In genomic region chr10:8898831-8899511, GRCm38 (mm10) we compare ENCODE assay signal across 13 mouse cellular contexts. TPM values are rescaled to one million over a fixed set of nuclear protein-coding genes. Genes with fewer than 3 reads are reported as not detected.
DNase-seq lines count a peak whose midpoint lies in the region; ATAC-seq and TF ChIP-seq lines count a peak whose summit lies in the region.
"Had no signal": no experiment of that assay in that cellular context is flagged by ENCODE, and none has a peak within 500 bp of the region (broad histone marks: within the 10 kb centered on the region; RNA-seq: fewer than 3 reads in every experiment).

No protein-coding gene starts in this region.

- 0 out of 2 replicates have a peak overlapping the region, but pooled peaks have one; percentile 26 for H3K27ac ChIP-seq in midbrain, postnatal 0 days (ENCODE audit: low read depth, low read length)
- no peak overlapping the region for H3K27ac ChIP-seq in midbrain, embryonic 10.5 days (replicated peaks)
- H3K27ac ChIP-seq in intestine, embryonic 16.5 days (ENCODE audit: low read length) = peak overlapping the region; percentile 40; the same call in 1 of the 2 replicates
- H3K27ac ChIP-seq: limb, embryonic 13.5 days had no signal

- H3K9me3 ChIP-seq in midbrain, postnatal 0 days (ENCODE audit: low read length) = no peaks in the 10 kb centered on the region
- no peaks in the 10 kb centered on the region for H3K9me3 ChIP-seq in midbrain, embryonic 10.5 days (replicated peaks)
- peaks cover 4% of the 10 kb centered on the region; the same call in 1 of the 2 replicates for H3K9me3 ChIP-seq in intestine, embryonic 16.5 days (ENCODE audit: control insufficient read depth, low read length)
- H3K9me3 ChIP-seq: limb, embryonic 13.5 days had no signal

- H3K9ac ChIP-seq in midbrain, postnatal 0 days (replicated peaks; ENCODE audit: low read length, poor library complexity, severe bottlenecking) = no peak overlapping the region
- H3K9ac ChIP-seq in intestine, embryonic 16.5 days (ENCODE audit: low read depth, low read length) = no peak overlapping the region
- H3K9ac ChIP-seq: limb, embryonic 13.5 days; lung, embryonic 14.5 days had no signal

- no peaks in the 10 kb centered on the region for H3K27me3 ChIP-seq in midbrain, postnatal 0 days (ENCODE audit: insufficient read depth, low read length)
- no peaks in the 10 kb centered on the region for H3K27me3 ChIP-seq in midbrain, embryonic 10.5 days (ENCODE audit: low read depth, poor library complexity, severe bottlenecking)
- H3K27me3 ChIP-seq in intestine, embryonic 16.5 days (replicated peaks; ENCODE audit: control insufficient read depth, insufficient read depth, low read length) = no peaks in the 10 kb centered on the region
- H3K27me3 ChIP-seq: limb, embryonic 13.5 days had no signal

- WGBS in midbrain, postnatal 0 days = 87% methylated on average over 8 of the region's 8 CpGs
- 85% methylated on average over 8 of the region's 8 CpGs for WGBS in midbrain, embryonic 10.5 days
- 54% methylated on average over 8 of the region's 8 CpGs for WGBS in intestine, embryonic 16.5 days

- H3K4me1 ChIP-seq in midbrain, postnatal 0 days (ENCODE audit: insufficient read depth, low read length) = no peaks in the 10 kb centered on the region
- H3K4me1 ChIP-seq in midbrain, embryonic 10.5 days = no peaks in the 10 kb centered on the region
- H3K4me1 ChIP-seq in intestine, embryonic 16.5 days (ENCODE audit: control insufficient read depth, insufficient read depth, low read length) = peaks cover 3% of the 10 kb centered on the region; the same call in 1 of the 2 replicates

- H3K4me3 ChIP-seq in midbrain, postnatal 0 days (ENCODE audit: low read depth, low read length) = no peak overlapping the region
- H3K4me3 ChIP-seq in midbrain, embryonic 10.5 days = no peak overlapping the region
- H3K4me3 ChIP-seq in intestine, embryonic 16.5 days (ENCODE audit: low read length) = no peak overlapping the region
- H3K4me3 ChIP-seq: limb, embryonic 13.5 days had no signal

- H3K36me3 ChIP-seq in midbrain, postnatal 0 days (ENCODE audit: insufficient read depth, low read length) = no peaks in the 10 kb centered on the region
- H3K36me3 ChIP-seq in midbrain, embryonic 10.5 days = no peaks in the 10 kb centered on the region
- no peaks in the 10 kb centered on the region for H3K36me3 ChIP-seq in intestine, embryonic 16.5 days (ENCODE audit: control insufficient read depth, insufficient read depth, low read length)
- H3K36me3 ChIP-seq: limb, embryonic 13.5 days had no signal

- no peak for TF ChIP-seq CTCF in midbrain, postnatal 0 days (IDR thresholded peaks at IDR 0.05)

- H3K4me2 ChIP-seq in midbrain, postnatal 0 days (ENCODE audit: low read depth, low read length, poor library complexity, severe bottlenecking) = no peak overlapping the region
- H3K4me2 ChIP-seq in intestine, embryonic 16.5 days (ENCODE audit: low read depth, low read length) = no peak overlapping the region
- H3K4me2 ChIP-seq: limb, embryonic 13.5 days; lung, embryonic 14.5 days; midbrain, embryonic 11.5 days had no signal

- no peak for ATAC-seq in midbrain, postnatal 0 days (ENCODE audit: low FRiP score)
- ATAC-seq in intestine, embryonic 16.5 days = peak; percentile 90
- no peak for ATAC-seq in erythroblast, adult 5-6 weeks (replicated peaks; ENCODE audit: low FRiP score, poor library complexity, severe bottlenecking)

- DNase-seq in midbrain, postnatal 0 days (ENCODE audit: low spot score) = no peak
- no peak for DNase-seq in midbrain, embryonic 10.5 days (ENCODE audit: low spot score)
- peak; percentile 48 for DNase-seq in embryo, embryonic 11 days
- peak; percentile 58 for DNase-seq in yolk sac, embryonic 10.5 days (ENCODE audit: low spot score)
- DNase-seq in cerebellum, postnatal 36 days = no peak
- DNase-seq: cerebellum, adult 9-11 months; gastrocnemius, postnatal 25 days; lung, embryonic 14.5 days; right cerebral cortex, adult 18-20 months had no signal

RNA-seq across cellular contexts. Expression of gene Sash1, which starts 13.1 kb away (rescaled TPM):
- 47.4 and 64.1 TPM in 2 replicates for total RNA-seq in midbrain, postnatal 0 days (2014; rRNA removed)
- 4.0 and 5.0 TPM in 2 replicates for polyA plus RNA-seq in midbrain, postnatal 0 days (2015; fragmentation: Nextera tagmentation; extraction: Ambion mirVana)
- 3.1 and 3.3 TPM in 2 replicates for polyA plus RNA-seq in midbrain, embryonic 10.5 days (2016; fragmentation: Nextera tagmentation; extraction: Ambion mirVana)
- polyA plus RNA-seq in intestine, embryonic 16.5 days (2015; fragmentation: Nextera tagmentation; extraction: Ambion mirVana) = 2.3 and 2.8 TPM in 2 replicates
- 0.38 and 2.1 TPM in 2 replicates for total RNA-seq in erythroblast, adult 5-6 weeks (2015; ENCODE audit: low replicate concordance)
- total RNA-seq in erythroblast, adult 5-6 weeks (2017; ENCODE audit: low replicate concordance) = 1.3 and 1.6 TPM in 2 replicates

Comparison
In these comparisons a context has a peak if more than half of its experiments do, and no peak if none do; other contexts are left out.
1. DNase-seq: peak in embryo, embryonic 11 days (single experiment) and yolk sac, embryonic 10.5 days (single experiment); none in midbrain, postnatal 0 days (single experiment), midbrain, embryonic 10.5 days (single experiment) and cerebellum, postnatal 36 days (0 of 2).